Mouse (Mus musculus): ENCODE results near the gene Kif2c. TPM values are rescaled to one million over a fixed set of nuclear protein-coding genes. Genes with fewer than 3 reads are reported as not detected.

Gene Kif2c
- 4.0 and 16.4 TPM in 2 replicates for polyA plus RNA-seq (2012; ENCODE audit: low replicate concordance)

DNA sequence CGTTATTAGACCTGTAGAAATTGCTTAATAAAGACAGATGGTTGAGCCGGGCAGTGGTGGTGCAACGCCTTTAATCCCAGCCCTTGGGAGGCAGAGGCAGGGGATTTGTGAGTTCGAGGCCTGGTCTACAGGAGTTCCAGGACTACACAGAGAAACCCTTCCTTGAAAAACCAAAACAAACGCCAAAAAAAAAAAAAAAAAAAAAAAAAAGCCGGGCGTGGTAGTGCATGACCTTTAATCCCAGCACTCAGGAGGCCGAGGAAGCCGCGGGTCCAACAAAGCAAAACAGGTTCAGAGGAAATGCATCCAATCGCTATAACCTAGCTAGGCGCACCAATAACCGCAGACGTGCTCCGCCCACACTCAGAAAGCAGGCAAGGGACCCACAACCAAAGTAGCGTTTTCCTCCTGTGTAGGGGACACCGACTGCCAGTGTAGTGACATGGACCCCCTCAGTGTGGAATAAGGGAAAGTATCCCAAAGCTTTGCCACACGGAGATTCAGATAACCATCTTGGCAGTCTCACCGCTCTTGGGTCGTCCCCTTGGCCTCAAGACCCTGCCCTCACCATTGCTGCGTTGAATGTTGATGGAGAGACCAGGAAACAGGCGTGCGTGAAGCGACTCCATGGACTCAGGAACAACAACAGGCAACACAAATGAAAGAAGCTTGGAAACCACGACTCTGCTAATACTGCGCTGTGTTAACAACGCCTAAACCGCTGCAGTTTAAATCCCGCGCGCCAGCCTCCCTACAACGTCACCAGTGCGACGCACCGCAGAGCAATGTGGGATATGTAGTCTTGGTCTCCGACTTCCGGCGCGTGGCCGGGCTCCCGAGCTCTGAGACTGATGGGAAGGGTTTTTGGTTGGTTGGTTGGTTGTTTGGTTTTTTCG is at the start of gene Kif2c:
Gene Kif2c, minus strand, starts transcription at position 777 of the 896 bp plus-strand sequence.

DNA sequence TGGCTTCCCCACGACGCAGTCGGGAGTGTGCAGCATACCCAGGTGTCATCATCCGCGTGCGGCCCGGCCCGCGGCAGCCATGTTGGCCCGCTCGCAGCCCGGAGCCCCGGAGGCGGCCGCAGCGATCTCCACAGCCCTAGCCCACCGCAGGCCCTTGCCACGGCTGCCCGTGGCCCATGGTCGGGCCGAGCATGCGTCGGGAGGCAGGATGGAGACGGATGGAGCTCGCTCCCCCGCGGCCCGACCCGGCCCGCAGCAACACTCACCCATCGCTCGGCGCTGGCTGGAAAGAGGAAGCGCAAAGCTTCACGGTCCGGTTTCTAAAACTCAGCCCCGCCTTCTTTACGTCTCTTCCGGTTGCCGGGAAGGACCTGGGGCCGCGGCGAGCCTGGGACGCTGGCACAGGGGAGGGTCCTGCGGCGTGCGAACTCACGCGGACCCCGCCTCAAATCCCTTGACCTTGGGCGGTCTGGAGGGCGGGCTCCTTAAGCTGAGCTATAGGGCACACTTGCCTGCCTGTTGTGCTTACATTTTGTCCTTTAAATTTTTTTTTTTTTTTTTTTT is 26.6 kb downstream of the Kif2c start, which contains the start of gene Rps8:
Gene Rps8, minus strand, starts transcription at position 452 of the 564 bp plus-strand sequence.

DNA sequence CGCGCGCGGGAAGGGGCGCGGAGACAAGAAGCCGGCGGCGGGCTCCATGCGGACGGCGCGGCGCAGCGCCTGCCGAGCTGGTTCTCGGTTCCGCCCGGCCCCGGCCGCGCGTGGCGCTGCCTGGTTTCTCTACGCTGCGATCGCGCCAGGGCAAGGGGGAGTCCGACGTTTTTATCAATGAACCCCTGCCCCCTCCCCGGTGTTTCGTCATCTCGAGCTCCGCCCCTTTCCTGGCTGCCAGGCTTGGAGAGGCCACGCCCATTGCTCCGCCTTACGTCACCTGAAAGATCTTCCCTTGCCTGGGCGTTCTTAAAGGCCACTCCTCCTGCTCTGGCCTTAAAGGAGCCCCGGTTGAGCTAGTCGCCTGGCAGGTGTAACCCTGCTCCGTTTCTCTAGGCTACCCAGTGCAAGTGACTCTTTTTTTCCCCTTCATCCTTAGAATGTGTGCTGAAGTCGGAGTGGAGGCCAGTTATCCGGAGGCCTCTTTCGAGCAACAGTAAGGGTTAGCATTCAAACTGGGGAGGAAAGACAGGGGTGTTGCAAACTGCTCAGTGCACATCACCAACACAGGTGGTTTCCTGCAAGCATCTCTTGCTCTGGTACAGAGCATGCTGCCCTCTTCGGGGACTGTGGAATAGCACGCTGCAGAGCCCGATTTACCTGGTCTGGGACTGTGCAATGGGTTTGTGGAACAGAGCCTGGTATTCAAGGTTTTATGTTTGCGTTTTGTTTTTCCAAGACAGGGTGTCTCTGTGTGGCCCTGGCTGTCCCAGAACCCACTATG is 48.4 kb downstream of the Kif2c start, which contains the start of gene Plk3:
Gene Plk3, minus strand, starts transcription at position 147 of the 784 bp plus-strand sequence.

DNA sequence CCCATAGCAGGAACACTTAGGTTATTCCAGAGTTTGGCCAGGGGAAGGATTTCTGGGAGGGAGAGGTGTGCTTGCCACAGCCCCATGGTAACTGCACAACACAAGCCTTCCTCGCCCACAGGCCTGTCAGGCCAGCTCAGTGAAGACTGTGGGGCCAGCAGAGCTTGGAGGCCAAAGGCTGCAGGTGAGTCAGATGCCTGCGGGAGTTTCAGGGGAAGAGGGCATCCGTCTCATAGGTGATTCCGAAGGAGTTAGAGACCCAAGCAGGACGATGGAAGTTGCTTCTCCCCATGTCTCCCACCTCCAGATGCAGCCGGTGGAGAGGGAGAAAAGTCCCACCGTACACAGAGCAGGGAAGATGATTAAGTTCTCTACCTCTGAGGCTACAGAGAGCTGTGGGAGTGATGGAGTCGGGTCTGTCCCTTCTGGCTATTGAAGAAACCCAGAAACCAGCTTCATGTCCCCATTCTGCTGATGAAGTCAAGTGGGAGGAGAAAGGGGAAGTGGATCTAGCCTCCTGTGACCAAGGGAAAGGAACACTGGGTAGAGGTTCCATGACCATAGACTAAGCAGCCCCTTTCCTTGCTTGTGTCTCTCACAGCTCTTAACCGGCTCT is 55.7 kb downstream of the Kif2c start, which contains the start of gene Tctex1d4:
Gene Tctex1d4, plus strand, starts transcription at position 120 of the 616 bp plus-strand sequence.

DNA sequence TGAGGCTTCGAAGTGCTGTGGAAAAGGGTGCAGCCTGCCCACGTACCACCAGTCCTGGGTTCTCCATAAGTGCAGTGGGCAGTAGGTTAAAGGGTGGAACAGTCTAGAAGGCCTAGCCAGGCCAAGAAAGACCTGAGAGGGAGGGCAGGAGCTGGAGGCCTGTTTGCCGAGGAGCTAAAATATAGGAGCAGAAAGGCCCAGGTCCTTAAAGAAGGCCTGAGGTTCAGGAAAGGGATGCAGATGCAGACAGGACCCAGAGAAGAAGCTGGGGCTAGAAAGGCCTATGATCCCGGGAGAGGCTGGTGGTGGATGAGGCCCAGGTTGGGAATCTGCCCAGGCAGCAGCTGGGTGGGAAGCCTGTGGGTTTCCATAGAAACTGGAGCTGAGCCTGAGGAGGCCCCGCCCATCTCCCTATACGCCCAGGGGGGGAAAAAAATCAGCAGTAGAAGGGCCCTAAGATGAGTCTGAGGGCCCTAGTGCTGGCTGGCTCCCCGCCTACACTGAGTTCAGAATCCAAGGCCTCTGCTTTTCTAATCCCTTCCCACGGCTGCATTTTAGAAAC is 57.0 kb downstream of the Kif2c start, which contains the start of gene Btbd19:
Gene Btbd19, minus strand, starts transcription at position 378 of the 562 bp plus-strand sequence.

Other genes with a start within 250 kb of the Kif2c start
- 14.6 and 47.6 TPM in 2 replicates for gene Urod, start 188.2 kb downstream of the Kif2c start, polyA plus RNA-seq (2012; ENCODE audit: low replicate concordance)
- 13.6 and 25.4 TPM in 2 replicates for gene Hectd3, start 187.3 kb downstream of the Kif2c start, polyA plus RNA-seq (2012; ENCODE audit: low replicate concordance)
- gene Eif2b3, start 163.2 kb downstream of the Kif2c start, polyA plus RNA-seq (2012; ENCODE audit: low replicate concordance): 2.5 and 4.6 TPM in 2 replicates
- 0.33 and 0.56 TPM in 2 replicates for gene Ptch2, start 86.6 kb downstream of the Kif2c start, polyA plus RNA-seq (2012; ENCODE audit: low replicate concordance)
- 25.7 and 39.3 TPM in 2 replicates for gene Btbd19, start 56.9 kb downstream of the Kif2c start, polyA plus RNA-seq (2012; ENCODE audit: low replicate concordance)
- gene Tctex1d4, start 55.8 kb downstream of the Kif2c start, polyA plus RNA-seq (2012; ENCODE audit: low replicate concordance): 0.93 and 1.3 TPM in 2 replicates
- 5.7 and 12.2 TPM in 2 replicates for gene Plk3, start 48.7 kb downstream of the Kif2c start, polyA plus RNA-seq (2012; ENCODE audit: low replicate concordance)
- 222 and 793 TPM in 2 replicates for gene Rps8, start 26.4 kb downstream of the Kif2c start, polyA plus RNA-seq (2012; ENCODE audit: low replicate concordance)
- gene Tmem53, start 69.3 kb upstream of the Kif2c start, polyA plus RNA-seq (2012; ENCODE audit: low replicate concordance): 0.24 TPM in 1 of 2 replicates, not detected in the other
- gene Armh1, start 69.5 kb upstream of the Kif2c start, polyA plus RNA-seq (2012; ENCODE audit: low replicate concordance): not detected in 2 replicates